Mouse (Mus musculus): ENCODE measurements around the gene Bicd2. TPM values are rescaled to one million over a fixed set of nuclear protein-coding genes. Genes with fewer than 3 reads are reported as not detected.
A peak's percentile ranks its signal among the peaks of the same experiment; 100 is the strongest.

The Bicd2 gene
- polyA plus RNA-seq, 1 experiment: 34.0 TPM

GRCm38 (mm10) chr13:49317914-49318313 is 23.5 kb upstream of the Bicd2 start:
- Histone ChIP-seq H3K27ac (replicated peaks; ENCODE audit: low read depth, low read length) (no peak overlapping the region), H3K4me3 (ENCODE audit: insufficient read depth, low read depth, low read length) (no peak overlapping the region), H3K4me1 (ENCODE audit: control insufficient read depth, insufficient read depth, insufficient read length, low read length) (no peaks in the 10 kb centered on the region)

GRCm38 (mm10) chr13:49320040-49320439 is 21.3 kb upstream of the Bicd2 start, which contains the start of gene Fgd3:
Fgd3 (minus strand) TSS chr13:49320311.
- no peak within 1 kb of the TSS for H3K27ac ChIP-seq (replicated peaks; ENCODE audit: low read depth, low read length)
- no peaks in the 10 kb centered on the region for H3K4me1 ChIP-seq (ENCODE audit: control insufficient read depth, insufficient read depth, insufficient read length, low read length)
- H3K4me3 ChIP-seq (ENCODE audit: insufficient read depth, low read depth, low read length): no peak within 1 kb of the TSS

GRCm38 (mm10) chr13:49320514-49320913 is 20.9 kb upstream of the Bicd2 start:
- Histone ChIP-seq H3K4me1 (ENCODE audit: control insufficient read depth, insufficient read depth, insufficient read length, low read length) (no peaks in the 10 kb centered on the region), H3K4me3 (ENCODE audit: insufficient read depth, low read depth, low read length) (no peak overlapping the region), H3K27ac (replicated peaks; ENCODE audit: low read depth, low read length) (no peak overlapping the region)

- no peaks in the 10 kb centered on the region for H3K4me1 ChIP-seq (ENCODE audit: control insufficient read depth, insufficient read depth, insufficient read length, low read length)
- no peak overlapping the region for H3K27ac ChIP-seq (replicated peaks; ENCODE audit: low read depth, low read length)
Measured at GRCm38 (mm10) chr13:49321452-49321851, 19.9 kb upstream of the Bicd2 start.

GRCm38 (mm10) chr13:49322169-49322568 is 19.2 kb upstream of the Bicd2 start:
- Histone ChIP-seq H3K4me1 (ENCODE audit: control insufficient read depth, insufficient read depth, insufficient read length, low read length) (no peaks in the 10 kb centered on the region), H3K27ac (replicated peaks; ENCODE audit: low read depth, low read length) (no peak overlapping the region), H3K4me3 (ENCODE audit: insufficient read depth, low read depth, low read length) (no peak overlapping the region)

More at GRCm38 (mm10) chr13:49321452-49321851, 19.9 kb upstream of the Bicd2 start:
- H3K4me3 ChIP-seq (ENCODE audit: insufficient read depth, low read depth, low read length): no peak overlapping the region

GRCm38 (mm10) chr13:49322739-49323138 is 18.6 kb upstream of the Bicd2 start:
- Histone ChIP-seq H3K27ac (replicated peaks; ENCODE audit: low read depth, low read length) (no peak overlapping the region), H3K4me3 (ENCODE audit: insufficient read depth, low read depth, low read length) (no peak overlapping the region), H3K4me1 (ENCODE audit: control insufficient read depth, insufficient read depth, insufficient read length, low read length) (no peaks in the 10 kb centered on the region)

- no peaks in the 10 kb centered on the region for H3K4me1 ChIP-seq (ENCODE audit: control insufficient read depth, insufficient read depth, insufficient read length, low read length)
- no peak overlapping the region for H3K27ac ChIP-seq (replicated peaks; ENCODE audit: low read depth, low read length)
- H3K4me3 ChIP-seq (ENCODE audit: insufficient read depth, low read depth, low read length): no peak overlapping the region
Measured at GRCm38 (mm10) chr13:49324871-49325270, 16.5 kb upstream of the Bicd2 start.

- H3K4me3 ChIP-seq (ENCODE audit: insufficient read depth, low read depth, low read length): no peak overlapping the region
- 0 out of 2 replicates have a peak overlapping the region, but pooled peaks have one; percentile 7 for H3K27ac ChIP-seq (replicated peaks; ENCODE audit: low read depth, low read length)
- H3K4me1 ChIP-seq (ENCODE audit: control insufficient read depth, insufficient read depth, insufficient read length, low read length): no peaks in the 10 kb centered on the region
Measured at GRCm38 (mm10) chr13:49326246-49327206, 14.9 kb upstream of the Bicd2 start.

GRCm38 (mm10) chr13:49328101-49328500 is 13.3 kb upstream of the Bicd2 start:
- Histone ChIP-seq H3K4me1 (ENCODE audit: control insufficient read depth, insufficient read depth, insufficient read length, low read length) (no peaks in the 10 kb centered on the region), H3K27ac (replicated peaks; ENCODE audit: low read depth, low read length) (0 out of 2 replicates have a peak overlapping the region, but pooled peaks have one; percentile 30), H3K4me3 (ENCODE audit: insufficient read depth, low read depth, low read length) (no peak overlapping the region)

GRCm38 (mm10) chr13:49333250-49333649 is 8.1 kb upstream of the Bicd2 start:
- H3K27ac ChIP-seq (replicated peaks; ENCODE audit: low read depth, low read length): no peak overlapping the region
- H3K4me3 ChIP-seq (ENCODE audit: insufficient read depth, low read depth, low read length): no peak overlapping the region
- no peaks in the 10 kb centered on the region for H3K4me1 ChIP-seq (ENCODE audit: control insufficient read depth, insufficient read depth, insufficient read length, low read length)

GRCm38 (mm10) chr13:49335077-49335982 is 6.1 kb upstream of the Bicd2 start:
- Histone ChIP-seq H3K4me3 (ENCODE audit: insufficient read depth, low read depth, low read length) (no peak overlapping the region), H3K27ac (replicated peaks; ENCODE audit: low read depth, low read length) (no peak overlapping the region), H3K4me1 (ENCODE audit: control insufficient read depth, insufficient read depth, insufficient read length, low read length) (no peaks in the 10 kb centered on the region)

- Histone ChIP-seq H3K4me1 (ENCODE audit: control insufficient read depth, insufficient read depth, insufficient read length, low read length) (peaks cover 12% of the 10 kb centered on the region), H3K27ac (replicated peaks; ENCODE audit: low read depth, low read length) (no peak overlapping the region), H3K4me3 (ENCODE audit: insufficient read depth, low read depth, low read length) (no peak overlapping the region)
Measured at GRCm38 (mm10) chr13:49338893-49339546, 2.4 kb upstream of the Bicd2 start.

- Histone ChIP-seq H3K4me1 (ENCODE audit: control insufficient read depth, insufficient read depth, insufficient read length, low read length) (peaks cover 26% of the 10 kb centered on the region), H3K27ac (replicated peaks; ENCODE audit: low read depth, low read length) (peak overlapping the region; percentile 71), H3K4me3 (ENCODE audit: insufficient read depth, low read depth, low read length) (peak overlapping the region; percentile 81)
Measured at GRCm38 (mm10) chr13:49341831-49342722, 692 bp downstream of the Bicd2 start.

GRCm38 (mm10) chr13:49342723-49343100 is 1.3 kb downstream of the Bicd2 start:
- H3K27ac ChIP-seq (replicated peaks; ENCODE audit: low read depth, low read length): peak overlapping the region; percentile 75
- H3K4me1 ChIP-seq (ENCODE audit: control insufficient read depth, insufficient read depth, insufficient read length, low read length): peaks cover 26% of the 10 kb centered on the region

More at GRCm38 (mm10) chr13:49342723-49343100, 1.3 kb downstream of the Bicd2 start:
- H3K4me3 ChIP-seq (ENCODE audit: insufficient read depth, low read depth, low read length): peak overlapping the region; percentile 81
